Mouse (Mus musculus) WW6 (cell line): Measurements from ENCODE around the gene Grm1.
A peak's percentile ranks its signal among the peaks of the same experiment; 100 is the strongest.
"Not testable (repeated sequence)": the region's sequence is repeated elsewhere in the genome, so short reads cannot be mapped to it uniquely, and the experiment has no call there.

ENCODE experiments used
- DNase-seq: peaks from one replicate; pipeline ENCODE4 v3.0.0-alpha.2; 2013; ENCODE audit warnings: low read depth, low spot score

The Grm1 gene

GRCm38 (mm10) chr10:11081611-11082398 is at the start of gene Grm1:
Gene Grm1, minus strand, starts transcription at chr10:11082356.
- peak; percentile 39 for DNase-seq

DNA sequence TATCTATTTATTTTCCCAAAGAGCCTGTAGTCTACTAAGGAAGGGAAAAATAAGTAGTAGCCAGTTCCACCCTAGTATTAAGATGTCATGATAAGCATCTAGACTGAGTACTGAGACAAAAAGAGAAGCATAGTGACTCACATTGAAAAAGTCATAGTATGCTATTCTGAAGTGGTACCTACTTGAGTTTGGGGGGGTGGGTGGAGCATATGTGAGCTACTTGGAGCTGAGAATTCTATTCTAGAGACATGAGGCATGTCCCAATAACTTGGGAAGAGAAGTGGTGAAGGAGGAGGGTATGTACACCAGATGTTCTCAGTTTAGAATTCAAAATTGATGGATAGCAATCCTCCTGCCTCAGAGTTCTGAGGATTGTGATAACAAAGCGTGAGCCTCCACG is 39.6 kb upstream of the Grm1 start:
- no peak for DNase-seq

- no peak for DNase-seq
Measured at GRCm38 (mm10) chr10:11098475-11099044, 16.4 kb upstream of the Grm1 start.

DNA sequence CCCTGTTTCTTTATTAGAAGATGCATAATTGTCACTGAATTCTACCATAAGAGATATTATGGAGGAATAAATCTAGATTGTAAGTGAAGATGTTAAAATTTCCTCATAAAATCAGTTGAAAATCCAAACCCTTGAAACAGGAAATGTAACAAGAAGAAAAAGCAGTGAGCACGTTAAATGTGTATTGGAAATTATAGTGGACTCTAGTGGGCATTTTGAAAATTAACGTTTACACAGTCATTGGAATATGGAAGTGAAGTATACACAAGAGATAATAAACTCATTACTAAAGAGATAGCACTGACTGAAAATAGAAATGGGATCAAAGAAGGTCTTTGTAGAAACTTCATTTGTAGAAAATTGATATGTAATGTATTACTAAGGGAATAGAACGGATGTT is 4.2 kb upstream of the Grm1 start:
- DNase-seq: no peak

DNA sequence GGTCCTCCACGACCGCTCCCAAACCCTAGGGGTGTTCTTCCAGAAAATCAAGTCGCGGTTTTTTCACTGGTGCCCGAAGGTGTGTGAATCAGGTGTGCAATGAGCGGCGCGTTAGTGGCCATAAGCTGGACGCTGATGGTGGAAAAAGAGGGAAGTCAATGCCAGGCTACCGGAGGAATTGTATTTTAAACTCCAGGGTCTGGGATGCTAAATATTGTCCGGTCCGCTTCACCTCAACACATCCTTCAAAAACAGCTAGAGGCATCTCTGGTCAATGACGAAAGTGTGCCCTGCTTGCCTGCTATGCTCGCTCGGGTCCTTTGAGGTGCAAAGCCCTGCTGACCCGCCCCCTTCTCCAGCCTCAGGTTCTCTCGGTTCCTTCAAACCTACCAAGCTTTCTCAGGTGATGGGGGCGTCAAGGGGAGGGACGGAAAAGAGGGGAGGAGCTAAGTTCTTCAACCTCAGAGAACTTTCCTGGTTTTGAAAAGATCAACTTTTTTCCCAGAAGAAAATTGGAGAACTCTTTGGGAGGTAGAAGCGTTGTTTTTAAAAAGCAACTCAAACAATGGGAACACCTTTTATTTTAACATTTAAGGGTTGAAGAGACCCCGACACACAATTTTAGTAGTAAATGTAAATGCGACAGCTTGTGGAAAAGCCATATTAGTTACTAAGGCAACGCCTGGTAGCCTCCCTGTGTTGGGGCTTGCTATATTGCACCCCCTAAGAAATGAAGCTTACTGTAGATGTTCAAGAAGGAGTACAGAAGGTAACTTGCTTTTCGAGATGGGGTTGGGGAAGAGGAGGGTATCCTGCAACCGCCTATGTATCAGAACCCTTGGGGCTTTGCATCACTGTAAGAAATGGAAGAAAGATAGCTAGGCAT is 1.2 kb downstream of the Grm1 start:
- DNase-seq: no peak

GRCm38 (mm10) chr10:11080013-11080724 is 2.0 kb downstream of the Grm1 start:
- DNase-seq: no peak

DNA sequence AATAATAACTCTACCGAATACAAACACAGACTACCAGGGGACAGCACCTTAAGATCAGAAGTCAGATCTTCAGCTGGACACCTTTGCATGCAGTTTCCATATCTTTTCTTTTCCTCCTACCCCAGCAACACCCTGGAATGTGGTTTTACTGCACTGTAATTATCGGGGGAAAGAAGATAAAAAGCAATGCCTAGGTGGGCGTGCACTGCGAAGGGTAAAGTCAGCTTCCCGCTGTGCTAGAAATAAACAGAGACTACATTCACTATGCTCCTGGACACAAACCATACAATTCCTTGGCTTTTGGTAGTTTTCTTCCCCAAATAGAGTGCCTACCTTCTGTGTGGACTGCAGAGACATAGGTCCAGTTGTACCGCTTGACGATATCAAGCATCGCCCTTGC is 2.6 kb downstream of the Grm1 start:
- no peak for DNase-seq

DNA sequence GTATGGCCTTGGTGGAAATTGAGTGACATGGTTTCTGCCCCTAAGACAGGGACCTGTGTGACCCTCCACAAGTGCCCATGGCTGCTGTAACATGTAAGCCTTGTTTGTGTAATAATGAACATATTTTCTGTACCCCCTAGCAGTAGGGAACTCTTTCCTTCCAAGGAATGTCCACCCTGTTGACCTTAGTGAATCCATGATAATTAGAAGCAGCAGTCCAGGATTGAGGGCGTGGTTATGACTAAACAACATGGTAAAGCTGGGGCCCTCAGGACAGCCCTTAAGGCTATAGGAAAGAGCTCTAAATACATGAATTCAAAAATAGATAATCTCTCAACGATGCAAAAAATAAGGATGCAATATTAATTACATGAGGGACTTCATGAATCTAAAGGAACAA is 17.0 kb downstream of the Grm1 start:
- DNase-seq: no peak

DNA sequence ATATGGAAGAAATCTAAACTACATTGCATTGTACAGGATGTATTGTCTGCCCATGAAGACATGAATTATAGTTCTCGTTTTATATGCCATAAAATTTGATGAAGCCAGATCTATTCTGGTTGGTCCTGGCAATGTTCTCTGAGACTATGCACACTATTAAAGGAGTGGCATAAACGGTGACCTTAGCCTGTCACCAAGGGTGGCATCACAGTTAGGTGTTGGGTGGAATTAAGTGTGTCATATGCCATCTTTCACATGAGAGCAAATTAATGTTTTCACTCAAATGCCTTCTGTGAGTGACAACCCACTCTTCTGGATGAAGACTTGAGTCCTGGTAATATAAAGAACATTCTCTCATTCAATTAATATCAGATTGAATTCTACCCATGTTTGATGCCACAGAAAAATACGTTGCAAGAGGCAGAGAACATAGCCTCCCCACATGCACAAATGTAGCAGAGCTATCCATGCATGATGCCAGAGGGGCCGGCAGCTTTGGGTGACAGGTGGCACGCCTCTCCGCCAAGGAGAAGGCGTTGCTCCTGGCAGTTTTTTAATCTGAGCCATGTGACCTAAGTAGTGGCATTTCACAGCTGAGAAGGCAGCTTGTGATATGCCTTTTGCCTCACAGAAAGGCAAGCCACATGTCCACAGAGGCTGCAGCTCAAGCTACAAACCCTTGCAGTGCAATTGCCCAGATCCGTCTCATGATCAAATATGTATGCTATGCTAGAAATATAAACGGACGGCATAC is 20.7 kb downstream of the Grm1 start:
- no peak for DNase-seq

- DNase-seq: no peak
Measured at GRCm38 (mm10) chr10:11049361-11049760, 32.8 kb downstream of the Grm1 start.

DNA sequence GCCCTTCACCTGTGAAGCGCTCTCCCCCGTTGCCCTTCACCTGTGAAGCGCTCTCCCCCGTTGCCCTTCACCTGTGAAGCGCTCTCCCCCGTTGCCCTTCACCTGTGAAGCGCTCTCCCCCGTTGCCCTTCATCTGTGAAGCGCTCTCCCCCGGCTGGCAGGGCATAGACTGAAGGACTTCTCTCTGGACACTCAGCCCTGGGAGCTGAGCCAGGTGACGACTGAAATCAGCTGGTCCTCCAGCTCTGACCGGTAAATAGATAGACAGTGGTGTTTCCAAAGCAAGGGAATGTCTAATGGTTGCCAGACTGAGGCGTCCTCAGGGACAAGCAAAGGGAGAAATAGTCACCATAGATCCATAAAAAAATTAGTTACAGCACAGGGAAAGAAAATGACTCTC is 36.7 kb downstream of the Grm1 start:
- DNase-seq: not testable (repeated sequence)

- DNase-seq: no peak
Measured at GRCm38 (mm10) chr10:11044455-11045106, 37.6 kb downstream of the Grm1 start.

DNA sequence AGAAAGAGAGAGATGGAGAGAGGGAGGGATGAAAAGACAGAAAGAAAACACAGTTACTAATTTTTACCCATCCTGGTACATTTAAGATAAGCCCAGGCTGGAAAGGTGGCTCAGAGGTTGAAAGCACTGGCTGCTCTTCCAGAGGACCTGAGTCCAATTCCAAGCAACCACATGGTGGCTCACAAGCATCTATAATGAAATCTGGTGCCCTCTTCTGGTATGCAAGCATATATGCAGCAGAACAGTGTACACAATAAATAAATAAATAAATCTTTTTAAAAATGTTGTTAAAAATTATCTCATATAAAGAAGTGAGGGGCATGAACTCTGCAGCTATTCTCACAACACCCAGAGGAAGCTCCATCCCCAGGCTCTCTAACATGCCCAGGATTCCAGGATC is 42.8 kb downstream of the Grm1 start:
- DNase-seq: no peak

GRCm38 (mm10) chr10:11032221-11032620 is 49.9 kb downstream of the Grm1 start:
- no peak for DNase-seq

- DNase-seq: no peak
Measured at GRCm38 (mm10) chr10:11025764-11026518, 56.2 kb downstream of the Grm1 start.

DNA sequence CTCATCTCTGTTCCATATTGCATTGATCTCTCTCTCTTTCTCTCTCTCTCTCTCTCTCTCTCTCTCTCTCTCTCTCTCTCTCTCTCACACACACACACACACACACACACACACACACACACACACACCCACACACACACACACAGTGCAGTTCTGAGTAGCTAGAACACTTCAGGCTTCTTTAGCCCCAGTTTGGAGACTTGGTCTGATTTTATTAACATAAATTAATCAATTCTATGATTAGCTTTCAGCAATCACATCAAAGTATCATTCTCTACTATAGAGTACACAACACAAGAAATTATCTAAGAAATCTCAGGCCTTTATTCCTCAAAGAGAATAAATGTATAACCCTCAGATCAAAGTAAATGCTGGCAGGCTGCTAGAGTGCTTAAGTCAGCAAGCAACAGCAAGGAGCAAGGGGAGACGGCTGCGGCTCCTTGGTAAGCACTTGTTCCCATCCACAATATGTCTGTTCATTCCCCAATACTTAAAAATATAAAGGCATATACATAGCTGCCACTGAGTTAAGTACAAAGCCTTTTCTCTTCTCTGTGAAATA is 63.1 kb downstream of the Grm1 start:
- DNase-seq: no peak

DNA sequence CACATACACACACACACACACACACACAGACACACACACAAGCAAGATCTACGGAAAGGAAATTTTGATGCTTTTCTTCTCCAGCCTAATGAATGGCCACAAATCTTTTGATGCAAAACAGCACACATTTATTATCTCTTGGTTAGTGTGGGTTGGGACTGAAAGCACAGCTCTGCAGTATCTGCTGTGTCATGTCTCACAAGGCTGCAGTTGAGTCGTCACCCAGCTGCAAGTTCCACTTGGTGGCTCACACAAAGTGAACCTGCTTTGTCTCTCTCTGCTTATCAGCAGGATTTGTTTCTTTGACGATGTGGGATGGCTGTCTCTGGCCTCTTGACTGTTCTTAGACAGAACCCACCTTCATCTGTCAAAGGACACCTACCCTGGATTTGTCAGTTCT is 68.5 kb downstream of the Grm1 start:
- DNase-seq: no peak

DNA sequence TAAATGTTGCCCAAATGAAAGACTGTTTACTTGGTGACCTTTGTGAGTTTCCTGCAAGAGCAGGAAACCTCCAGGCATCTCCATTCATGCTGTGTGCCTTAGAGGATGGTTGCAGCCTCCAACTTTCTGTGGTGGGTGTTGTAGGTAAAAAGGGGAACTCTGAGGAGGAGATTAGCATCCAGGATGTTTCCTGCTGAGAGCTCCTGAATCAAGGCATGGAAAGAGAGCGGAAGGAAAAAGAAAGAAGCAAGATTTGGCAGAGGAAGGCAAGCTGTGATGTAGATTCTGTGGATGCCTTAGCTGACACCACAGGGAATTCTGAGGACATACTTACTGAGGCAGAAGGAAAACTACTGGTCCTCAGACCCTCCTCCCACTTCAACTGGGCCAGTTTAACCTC is 85.4 kb downstream of the Grm1 start:
- peak; percentile 13 for DNase-seq

DNA sequence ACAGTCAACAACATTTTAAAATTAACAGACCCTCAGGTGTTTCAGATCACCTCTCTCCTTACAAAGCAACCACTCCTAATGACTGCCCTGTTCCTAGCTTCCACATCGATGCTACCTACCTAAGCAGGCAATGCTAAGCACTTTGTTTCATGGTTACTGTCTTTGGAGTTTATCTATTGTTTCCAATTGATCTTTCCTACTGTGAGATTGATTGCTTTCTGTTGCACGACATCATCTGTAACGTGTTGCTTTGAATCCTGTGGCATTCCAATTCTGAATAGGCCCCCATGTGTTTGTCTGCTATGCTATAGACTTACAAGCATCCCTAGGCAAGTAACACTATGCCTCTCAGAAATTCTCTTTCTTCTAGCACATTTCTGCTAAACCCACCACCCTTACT is 90.4 kb downstream of the Grm1 start:
- DNase-seq: no peak

DNA sequence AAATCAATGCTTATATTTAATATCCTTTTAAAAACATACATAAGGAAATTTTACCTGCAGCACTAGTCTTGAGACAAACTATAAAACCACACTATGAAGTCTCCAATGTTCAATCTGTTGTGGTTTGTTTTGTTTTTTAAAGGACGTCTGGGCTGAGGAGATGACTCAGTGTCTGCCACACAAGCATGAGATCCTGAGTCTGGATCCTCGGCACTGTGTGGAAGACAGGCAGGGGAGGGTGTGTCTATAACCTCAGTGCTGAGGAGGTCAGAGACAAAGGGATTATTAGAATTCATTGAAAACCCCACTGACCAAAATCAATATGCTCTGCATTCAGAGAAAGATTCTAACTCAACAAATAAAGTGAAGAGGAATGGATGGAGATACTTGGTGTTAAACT is 110.8 kb downstream of the Grm1 start:
- no peak for DNase-seq
